Mouse (Mus musculus) R1 (cell line): ENCODE results near the gene Pold4.
A peak's percentile ranks its signal among the peaks of the same experiment; 100 is the strongest.
"Not testable (repeated sequence)": the region's sequence is repeated elsewhere in the genome, so short reads cannot be mapped to it uniquely, and the experiment has no call there.

Source experiments
- DNase-seq: peaks from one replicate; pipeline ENCODE4 v3.0.0-alpha.2; 2018; ENCODE audit warnings: low read depth, low spot score

Gene Pold4

DNA sequence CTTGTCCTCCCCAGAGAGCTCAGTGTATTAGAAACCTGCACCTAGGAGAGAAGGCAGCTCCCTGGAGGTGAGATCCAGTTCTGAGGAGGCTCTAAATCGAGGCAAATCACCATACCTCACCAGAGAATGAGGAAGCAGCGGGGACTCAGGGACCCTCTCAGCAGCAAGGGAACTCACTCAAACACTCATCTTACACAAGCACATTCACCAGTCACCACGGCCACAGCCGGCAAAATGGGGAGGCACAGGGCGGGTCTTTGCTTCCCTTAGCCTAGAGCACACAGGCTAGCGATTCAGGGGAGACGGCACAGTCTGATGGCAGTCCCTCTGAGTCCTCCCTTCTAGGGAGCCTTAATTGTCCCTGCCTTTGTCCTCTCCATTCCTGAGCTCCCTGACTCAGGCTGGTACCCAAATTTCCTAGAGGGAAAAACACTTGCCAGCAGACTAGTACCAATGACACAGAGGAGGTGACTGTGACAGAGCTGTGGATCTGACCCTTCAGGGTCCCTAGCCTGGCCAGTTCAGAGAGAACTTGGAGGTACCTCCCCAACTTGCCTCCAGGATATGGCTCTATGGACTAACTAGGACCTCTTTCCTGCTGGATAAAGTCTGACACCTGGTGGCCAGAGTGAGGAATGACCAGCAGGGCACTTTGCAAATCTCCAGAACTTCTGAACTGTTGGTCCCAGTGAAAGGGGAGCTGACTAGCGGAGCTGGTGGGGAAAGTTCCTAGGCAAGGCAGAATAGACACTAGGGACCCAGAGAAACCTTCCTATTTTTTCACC lies 3.6 kb upstream of the Pold4 start:
- DNase-seq, result peak; percentile 92

DNA sequence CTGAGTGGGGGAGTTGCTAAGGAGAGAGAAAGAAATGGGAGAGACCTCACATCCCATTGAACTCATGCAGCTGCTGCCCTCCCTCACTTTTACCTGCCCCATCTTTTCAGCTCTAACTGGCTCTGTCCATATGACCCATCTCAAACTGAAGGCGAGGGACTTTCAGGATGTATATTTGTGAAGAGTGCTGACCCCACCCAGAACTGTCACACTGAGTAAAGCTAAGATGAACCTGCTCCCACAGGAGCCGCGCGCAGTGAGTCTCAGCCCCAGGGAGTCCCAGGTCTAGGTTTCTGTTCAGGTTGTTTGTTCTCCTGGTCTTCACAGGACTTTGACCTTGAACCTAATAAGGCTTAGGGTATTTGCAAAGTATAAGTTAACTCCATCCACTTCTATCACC lies 2.8 kb upstream of the Pold4 start:
- no peak for DNase-seq

DNA sequence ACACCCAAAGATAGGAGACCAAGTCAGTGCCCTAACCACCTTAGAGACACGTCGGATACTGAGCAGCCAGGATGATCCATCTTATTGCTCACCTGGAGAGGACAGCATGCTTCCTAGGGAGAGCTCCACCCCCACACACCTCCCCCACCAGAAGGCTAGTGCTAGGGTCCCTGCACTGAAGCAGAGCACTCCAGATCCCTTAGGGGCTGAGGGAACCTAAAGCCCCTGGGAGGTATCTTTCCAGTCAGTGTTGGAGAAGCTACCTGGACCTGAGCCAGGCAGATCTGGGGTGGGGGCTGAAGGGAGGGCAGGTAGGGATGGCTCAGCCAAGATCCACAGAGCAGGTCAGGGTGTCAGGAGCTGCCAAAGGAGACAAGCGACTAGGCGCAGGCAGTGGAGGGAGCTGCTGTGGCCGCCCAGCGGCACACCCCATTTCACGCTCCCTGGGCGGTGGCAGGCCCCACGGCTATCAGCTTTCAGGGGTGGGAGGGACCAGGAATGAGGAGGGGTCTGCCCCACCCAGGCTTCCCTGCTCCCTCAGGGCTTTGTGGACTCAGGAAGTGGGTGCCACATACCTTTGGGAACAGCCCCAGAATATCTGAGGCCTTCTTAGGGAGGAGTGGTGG lies 2.1 kb upstream of the Pold4 start:
- peak; percentile 51 for DNase-seq

DNA sequence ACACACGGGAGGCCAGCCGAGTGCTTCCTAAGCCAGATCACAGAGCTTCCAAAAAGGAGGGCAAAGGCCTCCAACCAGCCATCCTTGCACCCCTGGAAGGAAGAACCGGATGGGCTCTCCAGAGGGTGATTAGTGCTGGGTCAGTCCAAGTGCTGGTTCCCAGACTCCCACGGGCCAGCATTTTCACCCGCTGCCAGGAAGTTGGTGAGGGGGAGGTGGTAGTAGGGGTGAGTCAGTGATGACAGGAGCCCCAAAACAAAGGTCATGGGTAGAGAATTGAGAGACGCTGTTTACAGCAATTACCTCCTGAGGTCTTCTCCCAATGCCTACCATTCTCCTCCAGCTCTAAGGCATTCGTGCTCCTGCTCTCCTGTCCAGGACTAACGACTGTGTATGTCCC lies 1.3 kb upstream of the Pold4 start:
- DNase-seq, result no peak

GRCm38 (mm10) chr19:4232186-4232572 lies 480 bp downstream of the Pold4 start:
- no peak for DNase-seq

- no peak for DNase-seq
Observed at GRCm38 (mm10) chr19:4232651-4233050, 952 bp downstream of the Pold4 start.

GRCm38 (mm10) chr19:4234548-4234947 lies 2.8 kb downstream of the Pold4 start:
- DNase-seq, result no peak

- DNase-seq, result no peak
Observed at GRCm38 (mm10) chr19:4240247-4240668, 8.6 kb downstream of the Pold4 start.

DNA sequence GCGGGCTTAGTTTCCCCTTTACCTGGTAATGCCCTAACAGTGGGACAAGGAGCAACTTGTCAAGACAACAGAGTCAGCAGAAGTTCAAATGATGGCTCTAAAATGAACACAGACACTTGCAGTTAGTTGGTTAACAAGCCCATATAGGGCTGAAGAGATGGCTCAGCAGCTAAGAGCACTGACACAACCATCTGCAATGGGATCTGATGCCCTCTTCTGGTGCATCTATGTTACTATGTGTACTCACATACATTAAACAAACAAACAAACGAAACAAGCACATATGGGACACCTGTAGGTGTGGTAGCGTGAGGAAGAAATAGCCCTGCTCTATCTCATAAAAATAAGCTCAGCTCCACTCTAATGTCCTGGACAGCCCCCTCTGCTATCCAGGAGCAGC lies 10.7 kb downstream of the Pold4 start:
- DNase-seq, result no peak

DNA sequence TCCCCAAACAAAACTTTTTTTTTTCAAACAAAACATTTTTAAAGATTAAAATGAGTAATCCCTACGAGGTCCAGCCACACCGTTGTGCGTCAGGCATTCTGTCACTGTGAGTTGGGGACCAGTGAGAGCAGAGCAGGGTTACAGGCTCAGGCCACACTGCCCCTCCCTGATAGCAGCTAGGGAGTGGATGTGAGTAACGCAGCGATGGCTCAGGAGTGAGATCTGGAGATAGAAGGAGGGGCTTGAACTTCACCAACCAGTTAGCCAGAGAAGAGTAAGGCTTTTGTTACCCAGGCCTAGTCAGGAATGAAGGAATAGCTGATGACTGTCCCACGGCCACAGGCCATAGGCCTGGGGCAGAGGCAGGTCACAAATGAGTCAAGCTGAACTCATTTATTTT lies 13.1 kb downstream of the Pold4 start:
- DNase-seq, result no peak

- DNase-seq, result peak; percentile 25
Observed at GRCm38 (mm10) chr19:4247010-4247409, 15.3 kb downstream of the Pold4 start.

DNA sequence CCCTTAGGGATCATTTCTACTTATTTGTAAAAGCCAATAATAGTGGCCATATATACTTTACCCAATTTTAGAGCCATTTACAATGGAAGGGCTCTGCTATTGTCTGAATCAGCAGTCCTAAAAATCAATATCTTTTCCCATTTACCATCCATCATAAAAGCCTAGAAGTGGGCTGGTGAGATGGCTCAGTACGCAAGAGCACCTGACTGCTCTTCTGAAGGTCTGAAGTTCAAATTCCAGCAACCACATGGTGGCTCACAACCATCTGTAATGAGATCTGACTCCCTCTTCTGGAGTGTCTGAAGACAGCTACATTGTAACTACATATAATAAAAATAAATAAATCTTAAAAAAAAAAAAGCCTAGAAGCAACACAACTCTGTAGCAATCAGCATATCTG lies 17.0 kb downstream of the Pold4 start:
- not testable (repeated sequence) for DNase-seq

- DNase-seq, result no peak
Observed at GRCm38 (mm10) chr19:4254230-4254629, 22.5 kb downstream of the Pold4 start.

DNA sequence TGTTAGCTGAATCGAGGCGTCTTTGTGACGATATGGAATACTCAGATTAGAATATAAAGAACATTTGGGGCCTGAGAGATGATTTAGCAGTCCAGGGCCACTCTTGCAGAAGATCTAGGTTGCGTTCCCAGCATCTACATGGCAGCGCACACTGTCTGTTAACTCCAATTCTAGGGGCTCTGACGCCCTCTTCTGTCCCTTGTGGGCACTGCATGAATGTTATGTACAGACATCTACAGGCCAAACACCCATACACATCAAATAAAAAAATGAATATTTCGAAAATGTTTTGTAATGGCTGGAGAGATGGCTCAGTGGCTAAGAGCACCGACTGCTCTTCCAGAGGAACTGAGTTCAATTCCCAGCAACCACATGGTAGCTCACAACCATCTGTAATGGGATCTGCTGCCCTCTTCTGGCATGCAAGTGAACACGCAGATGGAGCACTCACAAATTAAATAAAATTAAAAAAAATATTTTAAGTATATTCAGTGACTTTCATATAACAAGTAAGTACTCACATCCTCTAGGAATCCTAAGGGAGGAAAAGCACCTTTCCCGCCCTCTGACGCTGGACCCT lies 24.0 kb downstream of the Pold4 start:
- peak; percentile 84 for DNase-seq

GRCm38 (mm10) chr19:4257216-4257896 lies 25.7 kb downstream of the Pold4 start:
- peak; percentile 97 for DNase-seq

GRCm38 (mm10) chr19:4257897-4258252 lies 26.2 kb downstream of the Pold4 start:
- DNase-seq, result no peak

DNA sequence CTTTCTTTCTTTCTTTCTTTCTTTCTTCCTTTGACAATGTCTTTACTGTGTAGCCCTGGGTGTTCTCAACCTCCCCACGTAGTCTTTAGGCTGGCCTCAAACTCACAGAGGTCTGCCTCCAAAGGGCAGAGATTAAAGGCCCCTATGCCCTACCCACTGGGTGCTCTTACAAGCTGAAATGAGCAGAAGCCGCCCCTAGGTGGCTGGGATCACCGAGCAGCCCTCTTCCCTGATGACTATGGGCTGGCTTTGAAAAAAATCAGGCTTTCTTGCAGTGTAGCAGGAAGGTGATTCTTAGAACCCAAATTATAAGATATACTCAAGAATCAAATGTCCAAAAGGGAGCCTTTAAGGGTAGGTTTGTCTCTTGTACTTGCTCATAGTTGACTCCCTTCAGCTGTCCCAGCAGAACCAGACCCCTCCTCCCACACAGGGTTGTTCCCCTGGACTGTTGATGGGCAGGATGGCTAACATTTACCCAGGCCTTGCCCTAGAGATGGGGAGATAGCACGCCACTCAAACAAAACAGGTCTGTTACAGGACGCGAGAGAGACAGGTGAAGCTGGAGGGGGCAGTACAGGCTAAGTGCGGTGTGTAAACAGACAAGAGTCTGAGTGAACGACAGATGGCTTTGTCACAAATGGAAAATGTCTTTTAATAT lies 29.5 kb downstream of the Pold4 start:
- DNase-seq, result peak; percentile 45

GRCm38 (mm10) chr19:4262756-4263155 lies 31.1 kb downstream of the Pold4 start:
- DNase-seq, result no peak

DNA sequence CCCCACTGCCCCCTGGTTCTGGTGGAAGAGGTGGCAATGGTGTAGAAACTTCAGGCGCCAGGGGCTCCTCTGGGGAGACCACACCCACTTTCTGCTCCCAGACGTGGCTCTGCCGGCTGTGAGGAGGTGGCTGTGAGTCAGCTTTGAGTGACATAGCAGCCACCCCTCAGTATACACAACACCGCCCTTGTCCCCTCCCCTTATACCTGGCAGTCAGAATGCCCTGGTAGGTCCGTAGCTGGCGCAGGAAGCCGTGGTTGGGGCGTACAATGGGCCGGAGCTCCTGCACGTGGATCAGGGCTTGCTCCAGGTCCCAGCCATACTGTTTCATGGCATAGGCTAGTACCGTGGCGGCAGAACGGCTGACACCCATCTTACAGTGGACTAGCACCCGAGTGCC lies 32.0 kb downstream of the Pold4 start:
- DNase-seq, result peak; percentile 48

GRCm38 (mm10) chr19:4264171-4264780 lies 32.6 kb downstream of the Pold4 start:
- DNase-seq, result no peak

- DNase-seq, result peak; percentile 42
Observed at GRCm38 (mm10) chr19:4265956-4266355, 34.3 kb downstream of the Pold4 start.
